8 mouse cellular contexts compared by ENCODE assay signal in the genomic region with DNA sequence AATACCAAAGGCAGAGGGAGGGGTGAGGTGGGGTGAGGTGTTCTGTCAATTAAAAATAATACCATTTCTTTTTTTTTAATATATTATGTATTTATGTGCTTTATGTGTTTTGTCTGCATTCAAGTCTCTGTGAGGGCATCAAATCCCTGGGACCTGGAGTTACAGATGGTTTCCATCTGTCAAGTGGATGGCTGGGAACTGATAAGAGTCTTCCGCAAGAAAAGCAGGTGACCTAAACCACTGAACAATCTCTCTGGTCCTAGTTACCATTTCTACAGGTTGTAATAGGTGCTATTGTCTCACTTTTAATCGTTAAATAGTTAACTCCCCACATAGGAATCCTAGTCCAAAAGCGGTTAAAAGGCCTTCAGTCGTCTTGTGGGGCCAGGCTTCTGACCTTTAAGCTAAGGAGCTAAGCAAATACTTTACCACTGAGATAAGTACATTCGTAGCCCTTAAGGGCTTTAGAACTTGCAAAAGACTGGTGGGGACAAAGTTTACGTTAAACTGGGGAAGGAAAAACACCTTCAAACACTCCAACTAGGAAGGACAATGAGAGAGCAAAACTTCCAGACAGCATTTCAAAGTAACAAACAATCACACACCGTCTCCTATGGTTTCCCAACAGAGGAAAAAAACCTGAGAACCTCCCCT. TPM values are rescaled to one million over a fixed set of nuclear protein-coding genes. Genes with fewer than 3 reads are reported as not detected.
DNase-seq lines count a peak whose midpoint lies in the region; ATAC-seq and TF ChIP-seq lines count a peak whose summit lies in the region.

No protein-coding gene starts in this region.

- H3K4me1 ChIP-seq in embryonic facial prominence, embryonic 11.5 days (ENCODE audit: control insufficient read depth, insufficient read depth, low read length): peaks cover 2% of the 10 kb centered on the region; the same call in 1 of the 2 replicates
- H3K4me1 ChIP-seq in intestine, embryonic 16.5 days (ENCODE audit: control insufficient read depth, insufficient read depth, low read length): peaks cover 9% of the 10 kb centered on the region
- H3K4me1 ChIP-seq in midbrain, embryonic 11.5 days (ENCODE audit: control insufficient read depth, insufficient read depth, low read length): peaks cover 13% of the 10 kb centered on the region

- WGBS in embryonic facial prominence, embryonic 11.5 days: 27% methylated on average over 7 of the region's 7 CpGs
- 16% methylated on average over 7 of the region's 7 CpGs for WGBS in intestine, embryonic 16.5 days
- WGBS in midbrain, embryonic 11.5 days: 32% methylated on average over 7 of the region's 7 CpGs

- no peak for DNase-seq in left cerebral cortex, adult 2 months (ENCODE audit: extremely low spot score in 1 of 2, low spot score in 2 of 2)
- no peak for DNase-seq in left cerebral cortex, adult 11 months (ENCODE audit: low spot score)
- DNase-seq in embryonic facial prominence, embryonic 11.5 days (ENCODE audit: low spot score): peak; percentile 21
- DNase-seq in midbrain, embryonic 11.5 days (ENCODE audit: low spot score, missing footprints): peak; percentile 88
- DNase-seq in thymus, postnatal 36 days: no peak
- DNase-seq in right cerebral cortex, postnatal 36 days (ENCODE audit: low spot score in 2 of 2): no peak

- ATAC-seq in embryonic facial prominence, embryonic 11.5 days (replicated peaks; ENCODE audit: insufficient number of reproducible peaks, low FRiP score, low TSS enrichment, low read depth): no peak
- ATAC-seq in intestine, embryonic 16.5 days: no peak; the same call in 1 of the 2 replicates
- ATAC-seq in midbrain, embryonic 11.5 days (ENCODE audit: low FRiP score): no peak
- ATAC-seq in cerebellum, adult (ENCODE audit: insufficient number of reproducible peaks, low FRiP score, low TSS enrichment): no peak

- intact Hi-C loops in left cerebral cortex, adult 2 months (cut with DNase I): loop anchor here (5.0 kb wide), 1 partner anchor 1035 kb away; a partner anchor contains a TSS

- no peak overlapping the region; the same call in 1 of the 2 replicates for H3K9ac ChIP-seq in embryonic facial prominence, embryonic 11.5 days (replicated peaks; ENCODE audit: low read length)
- peak overlapping the region; percentile 86 for H3K9ac ChIP-seq in intestine, embryonic 16.5 days (ENCODE audit: low read depth, low read length)
- H3K9ac ChIP-seq in midbrain, embryonic 11.5 days (ENCODE audit: low read length): peak overlapping the region; percentile 79

- H3K4me3 ChIP-seq in left cerebral cortex, adult 2 months: peak overlapping the region; percentile 81
- H3K4me3 ChIP-seq in embryonic facial prominence, embryonic 11.5 days (ENCODE audit: low read depth, low read length): peak overlapping the region; percentile 88
- H3K4me3 ChIP-seq in intestine, embryonic 16.5 days (ENCODE audit: low read length): peak overlapping the region; percentile 95
- peak overlapping the region; percentile 85 for H3K4me3 ChIP-seq in midbrain, embryonic 11.5 days (ENCODE audit: low read depth, low read length)

- no peak for TF ChIP-seq CTCF in left cerebral cortex, adult 2 months (IDR thresholded peaks at IDR 0.05)

- no peak overlapping the region for H3K27ac ChIP-seq in left cerebral cortex, adult 2 months
- no peak overlapping the region for H3K27ac ChIP-seq in embryonic facial prominence, embryonic 11.5 days (replicated peaks; ENCODE audit: low read depth, low read length)
- H3K27ac ChIP-seq in intestine, embryonic 16.5 days (ENCODE audit: low read length): peak overlapping the region; percentile 90
- no peak overlapping the region for H3K27ac ChIP-seq in midbrain, embryonic 11.5 days (ENCODE audit: low read depth, low read length)

- no peaks in the 10 kb centered on the region for H3K27me3 ChIP-seq in embryonic facial prominence, embryonic 11.5 days (ENCODE audit: control insufficient read depth, insufficient read depth, low read length)
- H3K27me3 ChIP-seq in intestine, embryonic 16.5 days (replicated peaks; ENCODE audit: control insufficient read depth, insufficient read depth, low read length): no peaks in the 10 kb centered on the region
- no peaks in the 10 kb centered on the region for H3K27me3 ChIP-seq in midbrain, embryonic 11.5 days (ENCODE audit: control insufficient read depth, insufficient read depth, low read length)

- no peaks in the 10 kb centered on the region for H3K36me3 ChIP-seq in embryonic facial prominence, embryonic 11.5 days (replicated peaks; ENCODE audit: control insufficient read depth, insufficient read depth, low read depth, low read length)
- 0 out of 2 replicates have a peak, but pooled peaks cover 4% of the 10 kb centered on the region for H3K36me3 ChIP-seq in intestine, embryonic 16.5 days (ENCODE audit: control insufficient read depth, insufficient read depth, low read length)
- H3K36me3 ChIP-seq in midbrain, embryonic 11.5 days (ENCODE audit: control insufficient read depth, insufficient read depth, low read length): no peaks in the 10 kb centered on the region

- H3K9me3 ChIP-seq in embryonic facial prominence, embryonic 11.5 days (replicated peaks; ENCODE audit: control insufficient read depth, low read length): no peaks in the 10 kb centered on the region
- H3K9me3 ChIP-seq in intestine, embryonic 16.5 days (ENCODE audit: control insufficient read depth, low read length): no peaks in the 10 kb centered on the region
- no peaks in the 10 kb centered on the region for H3K9me3 ChIP-seq in midbrain, embryonic 11.5 days (ENCODE audit: control insufficient read depth, low read length)

- peak overlapping the region; percentile 42 for H3K4me2 ChIP-seq in embryonic facial prominence, embryonic 11.5 days (ENCODE audit: low read depth, low read length)
- H3K4me2 ChIP-seq in intestine, embryonic 16.5 days (ENCODE audit: low read depth, low read length): peak overlapping the region; percentile 67
- H3K4me2 ChIP-seq in midbrain, embryonic 11.5 days: peak overlapping the region; percentile 53

RNA-seq across cellular contexts. Expression of a gene that starts 1.2 kb away (rescaled TPM):
- 10 to 100 TPM; 13.4 to 16.2 TPM for total RNA-seq in left cerebral cortex, adult 2 months (2021)
- polyA plus RNA-seq in embryonic facial prominence, embryonic 11.5 days (2014; fragmentation: Nextera tagmentation; extraction: Ambion mirVana): 21.9 and 22.8 TPM in 2 replicates
- 30.9 and 31.9 TPM in 2 replicates for polyA plus RNA-seq in intestine, embryonic 16.5 days (2015; fragmentation: Nextera tagmentation; extraction: Ambion mirVana)
- polyA plus RNA-seq in midbrain, embryonic 11.5 days (2014; fragmentation: Nextera tagmentation; extraction: Ambion mirVana): 23.6 and 27.8 TPM in 2 replicates

RNA-seq across cellular contexts. Expression of a gene that starts 1.3 kb away (rescaled TPM):
- 10 to 100 TPM; 26.7 to 28.7 TPM for total RNA-seq in left cerebral cortex, adult 2 months (2021)
- 43.5 and 45.8 TPM in 2 replicates for polyA plus RNA-seq in embryonic facial prominence, embryonic 11.5 days (2014; fragmentation: Nextera tagmentation; extraction: Ambion mirVana)
- polyA plus RNA-seq in intestine, embryonic 16.5 days (2015; fragmentation: Nextera tagmentation; extraction: Ambion mirVana): 35.7 and 37.2 TPM in 2 replicates
- 54.3 and 56.7 TPM in 2 replicates for polyA plus RNA-seq in midbrain, embryonic 11.5 days (2014; fragmentation: Nextera tagmentation; extraction: Ambion mirVana)

Comparison
In these comparisons a context has a peak if more than half of its experiments do, and no peak if none do; other contexts are left out.
1. DNase-seq: peak in embryonic facial prominence, embryonic 11.5 days (single experiment) and midbrain, embryonic 11.5 days (single experiment); none in left cerebral cortex, adult 2 months (0 of 2), left cerebral cortex, adult 11 months (single experiment), thymus, postnatal 36 days (0 of 2) and right cerebral cortex, postnatal 36 days (0 of 2).
2. Peak in every context shown above with its lines, with median percentiles within 50 percentile points of each other: H3K4me3 ChIP-seq and H3K4me2 ChIP-seq.